Mouse (Mus musculus) neural tube, embryonic 14.5 days (tissue): ENCODE results near the gene Yif1a. TPM values are rescaled to one million over a fixed set of nuclear protein-coding genes. Genes with fewer than 3 reads are reported as not detected.
A peak's percentile ranks its signal among the peaks of the same experiment; 100 is the strongest.

ENCODE experiments used
- ATAC-seq: fragments of 200-750 bp; cut with Nextera tagmentation; 2 replicates; pipeline ENCODE4 v1.8.0; 2017; ENCODE audit warnings: low read depth, mild to moderate bottlenecking, moderate TSS enrichment, moderate library complexity
- H3K27ac ChIP-seq: fragments of 300-500 bp; sonication (generic); 2 replicates; pipeline ENCODE4 v1.5.1; 2014; ENCODE audit warnings: low read depth, mild to moderate bottlenecking, control low read depth, low read length, moderate library complexity, mixed read lengths
- H3K27me3 ChIP-seq: fragments of 300-500 bp; sonication (generic); 2 replicates; pipeline ENCODE4 v1.6.1; 2014; ENCODE audit warnings: low read length; ENCODE audit not compliant: control insufficient read depth, insufficient read depth
- H3K36me3 ChIP-seq: fragments of 300-500 bp; sonication (generic); 2 replicates; pipeline ENCODE4 v1.6.1; 2014; ENCODE audit warnings: low read length, mixed read lengths; ENCODE audit not compliant: control insufficient read depth, insufficient read depth
- H3K4me1 ChIP-seq: fragments of 300-500 bp; sonication (generic); 2 replicates; pipeline ENCODE4 v1.6.1; 2014; ENCODE audit warnings: low read length; ENCODE audit not compliant: control insufficient read depth, insufficient read depth
- H3K4me2 ChIP-seq: fragments of 300-500 bp; sonication (generic); 2 replicates; pipeline ENCODE4 v1.6.1; 2014; ENCODE audit warnings: mild to moderate bottlenecking, low read depth, low read length, control low read depth
- H3K4me3 ChIP-seq: fragments of 300-500 bp; sonication (generic); 2 replicates; pipeline ENCODE4 v1.5.1; 2014; ENCODE audit warnings: low read depth, low read length, control low read depth, mixed read lengths
- H3K9ac ChIP-seq: fragments of 300-500 bp; sonication (generic); replicated peaks from 2 replicates; pipeline ENCODE4 v1.6.1; 2014; ENCODE audit warnings: low read depth, mild to moderate bottlenecking, control low read depth, low read length, mixed read lengths
- H3K9me3 ChIP-seq: fragments of 300-500 bp; sonication (generic); 2 replicates; pipeline ENCODE4 v1.6.1; 2016; ENCODE audit warnings: low read length; ENCODE audit not compliant: control insufficient read depth
- WGBS: fragments of 180-500 bp; shearing (Covaris S2); extraction: QIAGEN DNeasy Blood & Tissue Kit; methylation state at CpG from one replicate; pipeline ENCODE4 v1.1.7; 2014; 5-methylcytosine and 5-hydroxymethylcytosine counted together
- polyA plus RNA-seq: library from polyadenylated mRNA; unstranded; fragments of >200 nt; fragmentation: Nextera tagmentation; extraction: Ambion mirVana; gene quantifications from 2 replicates; pipeline ENCODE4 v1.2.1, GENCODE M21; 2014

Gene Yif1a
- polyA plus RNA-seq, 1 experiment from 2014 or later: 62.2 TPM

- ATAC-seq: no peak
- H3K36me3 ChIP-seq: peaks cover 27% of the 10 kb centered on the region
- H3K4me1 ChIP-seq: no peaks in the 10 kb centered on the region
- H3K9me3 ChIP-seq: no peaks in the 10 kb centered on the region
- H3K27ac ChIP-seq: no peak overlapping the region
- H3K4me2 ChIP-seq: no peak overlapping the region
- 82% methylated on average over 6 of the region's 6 CpGs for WGBS
- peaks cover 30% of the 10 kb centered on the region for H3K27me3 ChIP-seq
- H3K4me3 ChIP-seq: no peak overlapping the region
- H3K9ac ChIP-seq: no peak overlapping the region; the same call in 1 of the 2 replicates
These were observed 39.0 kb upstream of the Yif1a start for GRCm38 (mm10) chr19:5049325-5049724.

- H3K27ac ChIP-seq: no peak within 1 kb of the TSS
- peak; percentile 29; the same call in 1 of the 2 replicates for ATAC-seq
- peak within 1 kb of the TSS; percentile 2; the same call in 1 of the 2 replicates for H3K4me3 ChIP-seq
- peaks cover 27% of the 10 kb centered on the region for H3K36me3 ChIP-seq
- H3K9ac ChIP-seq: peak within 1 kb of the TSS; percentile 21; the same call in 1 of the 2 replicates
- no peaks in the 10 kb centered on the region for H3K9me3 ChIP-seq
- peaks cover 30% of the 10 kb centered on the region for H3K27me3 ChIP-seq
- WGBS: 21% methylated on average over 14 of the region's 14 CpGs
- no peak within 1 kb of the TSS for H3K4me2 ChIP-seq
- no peaks in the 10 kb centered on the region for H3K4me1 ChIP-seq
These were observed 38.1 kb upstream of the Yif1a start, which contains the start of gene Rin1 for GRCm38 (mm10) chr19:5050047-5050905. Rin1 (plus strand) TSS chr19:5050481.

- no peak overlapping the region for H3K27ac ChIP-seq
- H3K9ac ChIP-seq: no peak overlapping the region
- peak overlapping the region; percentile 2; the same call in 1 of the 2 replicates for H3K4me3 ChIP-seq
- peaks cover 26% of the 10 kb centered on the region for H3K36me3 ChIP-seq
- H3K9me3 ChIP-seq: no peaks in the 10 kb centered on the region
- no peak overlapping the region for H3K4me2 ChIP-seq
- no peak for ATAC-seq
- WGBS: 14% methylated on average over 17 of the region's 17 CpGs
- no peaks in the 10 kb centered on the region for H3K4me1 ChIP-seq
- H3K27me3 ChIP-seq: peaks cover 30% of the 10 kb centered on the region
These were observed 37.3 kb upstream of the Yif1a start for GRCm38 (mm10) chr19:5051031-5051430.

GRCm38 (mm10) chr19:5051515-5051914 is 36.8 kb upstream of the Yif1a start:
- H3K4me1 ChIP-seq: no peaks in the 10 kb centered on the region
- ATAC-seq: no peak
- WGBS: 37% methylated on average over 3 of the region's 3 CpGs
- H3K27me3 ChIP-seq: peaks cover 30% of the 10 kb centered on the region
- H3K9me3 ChIP-seq: no peaks in the 10 kb centered on the region
- peaks cover 21% of the 10 kb centered on the region; the same call in 1 of the 2 replicates for H3K36me3 ChIP-seq
- H3K9ac ChIP-seq: no peak overlapping the region
- H3K27ac ChIP-seq: no peak overlapping the region
- H3K4me2 ChIP-seq: no peak overlapping the region
- H3K4me3 ChIP-seq: no peak overlapping the region

- Histone ChIP-seq H3K4me1 (no peaks in the 10 kb centered on the region), H3K4me3 (no peak overlapping the region), H3K27me3 (peaks cover 30% of the 10 kb centered on the region), H3K36me3 (peaks cover 16% of the 10 kb centered on the region; the same call in 1 of the 2 replicates), H3K9ac (no peak overlapping the region), H3K4me2 (no peak overlapping the region), H3K27ac (no peak overlapping the region), H3K9me3 (no peaks in the 10 kb centered on the region)
- no peak for ATAC-seq
- WGBS: 30% methylated on average over 23 of the region's 25 CpGs
These were observed 36.0 kb upstream of the Yif1a start for GRCm38 (mm10) chr19:5052166-5052822.

GRCm38 (mm10) chr19:5052853-5053252 is 35.5 kb upstream of the Yif1a start:
- Histone ChIP-seq H3K27me3 (peaks cover 30% of the 10 kb centered on the region), H3K4me1 (no peaks in the 10 kb centered on the region), H3K4me2 (no peak overlapping the region), H3K36me3 (peaks cover 10% of the 10 kb centered on the region; the same call in 1 of the 2 replicates), H3K4me3 (no peak overlapping the region), H3K9ac (no peak overlapping the region), H3K27ac (no peak overlapping the region), H3K9me3 (no peaks in the 10 kb centered on the region)
- no peak for ATAC-seq
- WGBS: 58% methylated on average over 17 of the region's 17 CpGs

GRCm38 (mm10) chr19:5053909-5054308 is 34.4 kb upstream of the Yif1a start:
- Histone ChIP-seq H3K4me3 (no peak overlapping the region), H3K4me1 (no peaks in the 10 kb centered on the region), H3K27me3 (peaks cover 30% of the 10 kb centered on the region), H3K36me3 (peaks cover 6% of the 10 kb centered on the region; the same call in 1 of the 2 replicates), H3K9ac (no peak overlapping the region), H3K4me2 (no peak overlapping the region), H3K9me3 (no peaks in the 10 kb centered on the region), H3K27ac (no peak overlapping the region)
- 18% methylated on average over 9 of the region's 9 CpGs for WGBS
- no peak for ATAC-seq

GRCm38 (mm10) chr19:5056251-5056650 is 32.1 kb upstream of the Yif1a start:
- ATAC-seq: no peak
- WGBS: 13% methylated on average over 6 of the region's 6 CpGs

More at GRCm38 (mm10) chr19:5056251-5056650, 32.1 kb upstream of the Yif1a start:
- Histone ChIP-seq H3K4me2 (no peak overlapping the region), H3K4me3 (no peak overlapping the region), H3K9ac (no peak overlapping the region), H3K27me3 (peaks cover 21% of the 10 kb centered on the region), H3K9me3 (no peaks in the 10 kb centered on the region), H3K4me1 (no peaks in the 10 kb centered on the region), H3K36me3 (no peaks in the 10 kb centered on the region), H3K27ac (no peak overlapping the region)
